Mouse (Mus musculus): ENCODE measurements at regions not wholly inside any gene's neighbourhood (a gene's known extent, or its start where the extent isn't known, plus 50 kb on each side); places are given as distances from the start of the nearest gene placed in this dataset.
"Not testable (repeated sequence)": the region's sequence is repeated elsewhere in the genome, so short reads cannot be mapped to it uniquely, and the experiment has no call there.

DNA sequence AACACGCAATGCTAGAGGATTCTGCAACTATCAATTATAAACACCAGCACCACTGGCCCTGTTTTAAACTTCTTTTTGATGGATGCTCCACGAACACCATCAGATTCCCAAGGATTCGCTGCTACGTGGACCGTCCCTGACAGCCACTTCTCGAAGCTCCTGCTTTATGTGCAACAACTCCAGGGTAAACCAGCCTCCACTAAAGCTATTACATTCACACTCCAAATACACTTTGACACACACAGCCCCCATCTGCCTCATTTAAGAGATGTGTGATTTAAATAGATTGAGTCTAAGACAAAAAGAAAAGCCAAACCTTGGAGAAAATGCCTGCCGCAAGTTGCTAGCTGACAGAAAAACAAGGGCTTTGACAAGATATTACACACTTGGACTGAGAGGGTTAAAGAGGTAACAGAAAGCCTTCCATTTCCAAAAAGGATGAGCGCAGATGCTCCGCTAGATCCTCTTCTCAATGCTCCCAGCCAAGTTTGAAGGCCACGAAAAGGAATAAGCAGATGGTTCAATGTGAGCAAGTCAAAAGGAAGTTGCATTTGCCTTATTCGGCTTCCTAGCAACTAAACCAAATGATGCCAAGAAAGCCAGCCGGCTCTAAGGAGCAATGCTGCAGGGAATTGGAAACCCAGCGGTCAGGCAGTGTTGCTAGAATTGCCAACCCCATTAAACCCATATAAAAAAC, 54.0 kb upstream of the Cnep1r1 start:
- no peak for DNase-seq

DNA sequence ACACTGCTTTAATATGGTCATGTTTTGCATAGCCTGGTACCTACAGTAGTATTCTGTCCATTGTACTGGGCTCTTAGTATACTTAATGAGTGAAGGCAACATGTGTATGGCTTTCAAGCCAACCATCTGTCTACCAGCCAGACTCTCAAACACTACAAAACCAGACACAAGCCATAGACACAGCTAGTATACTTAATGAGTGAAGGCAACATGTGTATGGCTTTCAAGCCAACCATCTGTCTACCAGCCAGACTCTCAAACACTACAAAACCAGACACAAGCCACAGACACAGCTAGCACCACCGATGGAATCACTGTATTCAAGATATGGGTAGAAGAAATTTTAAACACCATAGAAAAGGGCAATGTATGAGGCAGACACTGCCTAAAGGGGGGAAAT, 59.5 kb upstream of the Cnep1r1 start:
- DNase-seq: not testable (repeated sequence)

DNA sequence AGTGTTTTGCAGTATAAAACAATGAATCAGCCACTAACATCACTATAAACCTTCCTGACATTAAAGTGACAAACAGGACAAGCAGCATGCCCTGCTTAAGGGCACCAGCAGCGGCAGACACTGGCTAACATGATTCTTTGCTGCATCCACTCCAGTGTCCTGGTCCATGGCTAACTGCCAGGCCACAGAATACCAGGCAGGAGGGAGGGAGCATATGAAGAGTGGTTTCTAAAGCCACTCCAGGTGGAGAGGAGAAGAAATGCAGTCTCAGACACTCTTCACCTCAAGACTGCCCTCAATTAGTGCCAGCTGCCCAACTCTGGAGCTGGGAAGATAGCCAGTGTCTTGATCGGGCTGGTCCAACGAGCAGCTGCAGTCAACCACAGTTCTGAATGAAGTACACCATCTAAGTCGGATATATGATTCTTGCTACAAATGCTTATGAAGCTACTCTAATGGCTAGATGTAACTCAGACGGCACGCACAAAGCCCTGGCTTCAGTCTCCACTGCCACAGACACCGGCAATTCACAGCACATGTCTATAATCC, 60.8 kb upstream of the Cnep1r1 start:
- DNase-seq: no peak

DNA sequence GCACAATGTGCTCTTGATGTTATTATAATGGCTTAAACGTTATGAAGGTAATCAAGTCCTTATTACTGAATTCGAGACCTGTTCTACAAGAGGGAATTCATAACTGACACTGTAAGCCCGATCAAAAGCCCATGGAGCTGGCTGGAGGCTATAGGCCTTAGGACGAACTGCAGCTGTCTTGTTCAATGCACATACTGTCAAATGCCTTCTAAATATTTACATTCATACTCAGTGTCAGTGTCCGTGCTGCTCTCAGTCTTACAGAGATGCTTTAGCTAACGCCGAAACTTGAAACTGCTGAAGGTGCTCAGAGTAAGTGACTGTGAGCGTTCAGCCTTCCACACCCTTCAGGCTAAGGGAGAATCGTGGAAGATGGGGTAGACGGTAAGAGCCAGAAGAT, 67.9 kb upstream of the Cnep1r1 start:
- DNase-seq: no peak

DNA sequence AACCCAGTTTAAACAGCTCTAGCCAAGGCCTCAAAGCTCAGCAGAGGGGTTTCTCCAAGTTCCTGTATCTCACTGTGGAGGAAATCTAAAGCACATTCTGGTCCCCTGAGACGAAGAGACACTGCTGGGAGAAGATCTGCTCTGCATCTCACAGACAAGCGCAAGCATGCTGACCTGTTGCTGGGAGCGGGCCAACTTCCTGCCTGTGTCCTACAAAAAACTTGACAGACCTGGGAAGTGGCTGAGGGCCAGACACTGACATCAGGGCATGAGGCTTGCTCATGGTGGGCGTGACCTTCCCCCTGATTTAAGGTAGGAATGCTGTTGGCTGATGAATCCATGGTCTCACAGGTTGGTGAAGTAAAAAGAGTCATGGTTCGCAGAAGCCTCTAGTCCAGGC, 69.5 kb upstream of the Cnep1r1 start:
- peak; percentile 44 for DNase-seq

DNA sequence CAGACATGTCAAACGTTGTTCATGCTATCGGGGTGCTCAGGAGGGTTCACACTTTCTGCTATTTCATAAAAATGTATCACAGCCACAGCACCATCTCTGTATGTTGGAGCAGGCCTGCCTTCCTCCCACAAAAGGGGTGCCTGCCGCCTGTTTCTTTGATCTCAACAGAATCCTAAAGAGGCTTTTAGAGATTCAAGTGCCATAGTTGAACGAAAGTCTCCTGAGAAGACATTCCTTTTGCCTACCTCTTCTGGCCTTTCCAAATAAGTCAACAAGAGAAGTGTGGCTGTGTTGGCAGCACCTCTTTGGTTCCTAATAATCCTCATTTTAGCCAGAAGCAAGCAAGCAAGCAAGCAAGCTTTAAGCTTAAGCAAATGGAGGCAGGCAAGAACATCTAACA, 72.6 kb upstream of the Cnep1r1 start:
- DNase-seq: no peak

DNA sequence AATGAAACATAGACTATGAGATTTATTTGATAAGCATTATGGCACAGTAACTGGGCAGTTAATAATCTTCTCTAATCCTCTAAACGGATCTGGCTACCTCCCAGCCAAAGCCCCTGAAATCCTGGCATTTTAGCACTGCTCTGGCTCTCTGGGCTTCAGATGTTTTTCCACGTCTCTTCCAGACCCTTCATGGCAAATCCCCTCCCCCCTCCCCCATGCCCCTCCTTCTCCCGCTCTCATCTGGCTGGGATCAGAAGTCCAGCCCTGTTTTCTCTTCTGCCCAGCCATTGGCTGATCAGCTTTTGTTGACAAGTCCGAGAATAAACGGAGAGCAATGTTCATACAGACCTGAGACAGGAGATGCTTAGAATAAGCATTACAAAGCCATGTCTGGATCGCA, 79.3 kb upstream of the Cnep1r1 start:
- DNase-seq: no peak

DNA sequence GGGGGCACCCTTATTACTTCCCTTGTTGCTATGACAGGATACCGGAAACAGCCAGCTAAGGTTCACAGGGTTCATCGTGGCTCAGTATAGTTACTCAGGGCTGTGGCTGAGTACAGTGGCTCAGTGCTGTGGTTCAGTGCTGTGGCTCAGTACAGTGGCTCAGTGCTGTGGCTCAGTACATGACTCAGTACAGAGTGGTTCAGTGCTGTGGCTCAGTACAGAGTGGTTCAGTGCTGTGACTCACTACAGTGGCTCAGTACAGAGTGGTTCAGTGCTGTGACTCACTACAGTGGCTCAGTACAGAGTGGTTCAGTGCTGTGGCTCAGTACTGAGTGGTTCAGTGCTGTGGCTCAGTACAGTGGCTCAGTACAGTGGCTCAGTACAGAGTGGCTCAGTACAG, 78.6 kb upstream of the Zfp423 start:
- DNase-seq: no peak

DNA sequence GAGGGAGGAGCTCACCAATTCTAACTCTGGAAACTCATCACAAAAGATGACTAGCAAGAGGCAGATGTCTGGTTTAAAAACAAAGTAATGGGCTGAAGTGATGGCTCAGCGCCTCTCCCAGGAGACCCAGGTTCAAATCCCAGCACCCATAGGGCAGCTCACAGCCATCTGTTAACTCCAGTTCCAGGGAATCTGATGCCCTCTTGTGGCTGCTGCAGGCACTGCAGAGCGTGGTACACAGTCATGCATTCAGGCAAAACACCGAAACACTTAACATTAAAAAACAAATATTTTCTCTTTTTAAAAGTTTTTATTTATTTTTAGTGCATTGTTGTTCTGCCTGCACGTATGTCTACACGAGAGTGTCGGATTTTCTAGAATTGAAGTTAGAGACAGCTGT, 73.7 kb upstream of the Zfp423 start:
- peak; percentile 11 for DNase-seq

DNA sequence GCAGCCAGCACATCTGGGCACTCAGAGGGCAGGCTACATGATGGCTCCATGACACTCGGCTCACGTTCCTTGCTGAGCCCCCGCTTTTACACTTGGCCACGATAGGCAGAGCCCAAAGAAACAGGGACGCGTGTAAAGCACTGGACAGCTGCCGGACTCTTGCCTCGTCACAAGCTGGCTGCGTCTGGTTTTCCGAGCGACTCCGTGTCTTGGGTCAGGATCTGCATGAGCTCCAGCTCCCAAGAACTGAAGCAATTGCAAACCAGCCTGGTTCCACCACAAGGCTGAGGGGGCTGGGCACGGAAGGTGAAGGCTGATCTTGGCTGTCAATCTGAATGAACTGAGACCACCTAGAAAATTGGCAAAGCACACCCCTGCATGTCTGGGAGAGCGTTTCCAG, 65.1 kb upstream of the Zfp423 start:
- DNase-seq: no peak

DNA sequence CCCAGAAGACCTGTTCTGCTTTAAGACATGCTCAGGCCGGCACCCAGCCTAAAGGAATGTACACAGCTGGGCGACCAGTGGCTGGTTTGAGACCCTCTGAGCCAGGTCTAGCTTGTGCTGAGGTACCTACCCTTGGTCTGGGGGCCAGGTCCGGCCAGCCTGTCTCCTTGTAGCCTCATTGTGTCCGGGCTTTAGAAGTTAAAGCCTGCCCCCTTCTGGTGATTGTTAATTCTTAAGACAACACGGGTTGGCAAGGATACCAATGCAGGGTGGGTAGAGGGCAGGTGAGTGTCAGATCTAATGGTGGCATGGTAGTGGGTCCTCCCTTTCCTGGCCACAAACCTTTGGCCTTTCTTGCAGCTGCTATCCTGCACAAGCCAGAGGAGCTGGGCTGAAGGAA, 64.0 kb upstream of the Zfp423 start:
- peak; percentile 14 for DNase-seq

DNA sequence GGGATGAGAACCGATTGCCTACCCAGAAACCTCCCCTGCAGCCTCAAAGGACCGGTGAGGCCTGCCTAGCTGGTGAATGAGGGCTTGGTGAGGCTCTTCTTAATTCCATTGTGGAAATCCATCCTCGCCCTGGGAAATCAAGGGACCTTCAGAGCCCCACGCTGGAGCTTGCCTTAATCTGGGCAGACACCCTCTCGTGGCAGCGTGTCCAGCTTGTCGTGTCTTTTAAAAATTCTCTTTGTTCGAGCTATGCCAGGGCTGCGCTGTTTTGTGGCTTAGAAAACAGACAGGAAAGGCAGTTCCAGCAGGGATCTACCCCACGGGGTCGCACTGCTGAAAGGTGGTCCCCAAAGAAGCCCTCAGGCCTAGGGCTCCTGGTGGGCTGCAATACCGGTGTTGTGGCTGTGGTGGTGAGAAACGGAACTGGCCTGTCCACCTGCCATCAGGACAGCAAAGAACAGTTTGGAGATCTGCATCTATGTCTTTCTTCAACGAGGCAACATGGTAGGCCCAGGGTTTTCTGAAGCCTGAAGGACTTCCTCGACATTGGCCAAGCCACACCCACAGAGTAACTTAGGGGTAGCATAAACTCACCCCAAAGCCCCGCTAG, 63.5 kb upstream of the Zfp423 start:
- DNase-seq: no peak

DNA sequence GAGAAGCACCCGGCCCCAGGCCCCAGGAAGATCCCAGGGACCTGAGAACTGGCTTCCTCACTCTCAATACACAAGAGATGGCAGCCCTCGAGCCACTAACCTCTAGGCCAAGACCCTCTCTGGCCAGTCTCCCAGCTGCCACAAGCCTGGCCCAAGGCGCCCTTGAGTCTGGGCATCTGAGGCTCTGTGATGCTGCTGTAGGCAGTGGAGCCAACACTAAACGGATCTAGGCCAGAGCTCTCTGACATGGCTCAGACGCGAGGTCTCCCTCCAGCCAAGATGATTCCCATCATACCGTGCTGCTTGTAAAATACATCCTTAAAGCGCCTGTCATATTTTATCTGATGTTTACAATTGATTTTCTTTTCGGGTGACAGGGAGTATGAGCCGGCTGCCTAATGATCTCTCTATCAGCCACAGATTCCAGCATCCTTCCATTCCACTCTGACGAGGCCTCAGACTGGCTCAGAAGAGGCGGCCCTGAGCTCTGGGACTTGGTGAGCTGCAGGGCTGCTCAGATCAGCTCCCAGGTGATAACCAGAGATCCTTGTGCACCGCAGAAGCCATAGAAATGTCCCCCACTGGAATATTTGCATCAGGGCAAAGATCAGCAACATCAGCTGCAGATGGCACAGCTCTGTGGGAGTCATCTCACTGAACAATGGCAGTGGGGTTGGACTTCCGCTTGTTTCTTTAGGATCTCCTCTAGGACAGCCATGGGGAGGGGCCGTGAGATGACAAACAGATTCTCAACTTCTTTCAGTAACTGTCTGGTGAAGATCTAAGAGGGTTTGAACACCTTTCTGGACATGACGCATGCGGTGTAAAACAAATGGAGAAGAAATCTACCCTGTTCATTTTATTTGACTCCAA, 60.1 kb upstream of the Zfp423 start:
- DNase-seq: no peak

DNA sequence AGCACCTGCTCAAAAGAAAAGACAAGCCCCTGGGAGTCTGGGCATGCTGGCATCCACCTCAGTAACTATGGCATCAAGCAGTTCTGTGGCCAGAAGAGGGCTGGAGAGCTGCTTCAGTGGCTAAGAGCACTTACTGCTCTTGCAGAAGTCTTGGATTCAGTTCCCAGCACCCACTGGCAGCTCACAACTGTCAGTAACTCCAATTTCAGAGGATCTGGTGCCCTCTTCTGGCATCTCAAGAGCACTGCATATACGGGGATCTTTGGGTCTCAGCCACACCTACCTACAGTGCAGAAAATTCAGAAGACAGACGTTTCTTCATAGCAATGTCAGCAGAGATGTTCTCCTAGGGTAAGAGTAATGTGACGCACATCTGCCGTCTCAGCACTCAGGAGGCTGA, 59.1 kb upstream of the Zfp423 start:
- no peak for DNase-seq

DNA sequence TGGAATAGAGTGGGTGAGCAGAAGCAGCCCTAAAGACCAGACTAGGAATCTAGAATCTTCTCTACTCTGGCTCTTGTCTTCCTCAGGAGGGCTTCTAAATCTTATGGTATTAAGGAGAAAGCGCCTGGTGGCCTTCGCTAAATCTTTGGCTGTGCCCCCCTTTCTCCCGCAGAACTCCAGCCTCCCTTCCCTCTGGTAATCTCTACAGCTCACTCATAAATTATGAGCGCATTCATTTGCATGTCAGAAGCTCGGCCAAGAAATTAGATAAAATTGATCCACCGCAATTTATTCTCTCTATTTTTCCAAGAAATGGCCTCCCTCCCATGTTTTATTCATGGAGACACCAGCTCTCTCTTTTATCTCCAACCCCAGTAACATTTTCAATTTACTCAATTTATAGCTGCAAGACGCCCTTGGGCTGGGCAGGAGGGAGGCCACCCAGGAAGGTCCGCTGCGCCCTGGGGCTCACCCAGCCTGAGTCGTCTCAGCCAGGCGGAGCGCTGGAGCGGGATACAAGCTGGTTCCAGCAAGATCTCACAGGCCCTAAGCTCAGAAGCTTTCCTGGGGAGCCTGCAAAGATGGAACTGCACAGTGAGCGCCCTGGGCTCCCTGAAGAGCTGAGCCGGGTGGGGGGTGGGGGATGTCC, 52.9 kb upstream of the Zfp423 start:
- peak; percentile 51 for DNase-seq

DNA sequence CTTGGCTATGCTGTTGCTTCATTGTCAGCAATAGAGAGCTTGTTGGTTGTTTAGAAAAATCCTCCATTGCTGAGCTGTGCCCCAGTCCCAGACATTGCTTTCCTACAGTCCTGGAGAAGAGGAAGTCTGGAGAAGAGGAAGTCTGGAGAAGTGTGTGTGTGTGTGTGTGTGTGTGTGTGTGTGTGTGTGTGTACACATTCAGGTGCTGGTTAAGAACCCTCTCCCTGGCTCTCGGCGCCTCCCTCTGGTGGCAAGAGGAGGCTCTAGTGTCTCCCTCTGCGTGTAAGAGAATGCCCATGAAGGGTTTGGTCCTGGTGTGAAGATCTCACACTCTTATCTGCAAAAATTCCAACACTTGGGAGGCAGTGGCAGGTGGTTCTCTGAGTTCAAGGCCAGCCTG, 51.2 kb upstream of the Zfp423 start:
- DNase-seq: peak; percentile 52

DNA sequence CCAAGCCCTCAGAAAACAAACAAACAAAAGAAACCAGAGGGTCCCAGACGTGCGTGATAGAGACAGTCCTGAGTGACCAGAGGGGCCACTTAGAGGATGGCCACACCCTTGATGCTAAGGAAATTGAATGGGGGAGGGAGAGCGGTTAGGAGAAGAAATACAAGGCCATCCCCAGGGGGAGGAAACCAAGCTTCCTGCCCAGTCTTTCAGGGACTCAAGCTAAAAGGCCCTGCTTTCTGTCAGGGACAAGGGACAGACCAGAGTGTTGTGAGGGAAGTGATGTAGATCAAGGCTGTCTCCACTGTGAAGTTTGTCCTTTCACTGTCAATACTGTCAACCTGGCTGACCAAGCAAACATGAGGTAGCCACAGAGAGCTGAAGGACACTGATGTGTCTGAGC, 50.5 kb upstream of the Zfp423 start:
- DNase-seq: no peak
